Mouse (Mus musculus): ENCODE measurements at regions not wholly inside any gene's neighbourhood (a gene's known extent, or its start where the extent isn't known, plus 50 kb on each side); places are given as distances from the start of the nearest gene placed in this dataset.

- ATAC-seq (replicated peaks; ENCODE audit: low FRiP score, poor library complexity, severe bottlenecking) = no peak
These were observed 230.7 kb downstream of the Bcor start for GRCm38 (mm10) chrX:11929448-11929847.

GRCm38 (mm10) chrX:11931432-11931831 is 228.7 kb downstream of the Bcor start:
- ATAC-seq (replicated peaks; ENCODE audit: low FRiP score, poor library complexity, severe bottlenecking) = no peak

GRCm38 (mm10) chrX:11935337-11935736 is 224.8 kb downstream of the Bcor start:
- no peak for ATAC-seq (replicated peaks; ENCODE audit: low FRiP score, poor library complexity, severe bottlenecking)

DNA sequence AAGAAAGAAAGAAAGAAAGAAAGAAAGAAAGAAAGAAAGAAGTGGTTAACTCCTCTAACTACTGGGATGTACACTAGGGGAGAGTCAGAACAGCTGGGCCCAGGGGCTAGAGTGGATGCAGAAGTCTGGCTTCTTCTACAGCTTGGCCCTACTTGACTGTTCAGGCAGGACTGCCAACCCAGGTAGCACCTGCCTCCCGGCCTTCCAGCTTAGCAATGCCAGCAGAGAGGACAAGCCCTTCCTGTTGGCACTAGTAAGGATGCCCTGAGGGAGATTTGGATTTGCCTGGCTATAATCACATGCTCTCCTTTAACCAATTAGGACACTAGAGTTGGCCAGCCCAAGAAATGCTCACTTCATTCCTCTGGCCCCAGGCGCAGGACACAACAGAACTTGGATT is 219.9 kb downstream of the Bcor start:
- no peak for ATAC-seq (replicated peaks; ENCODE audit: low FRiP score, poor library complexity, severe bottlenecking)

DNA sequence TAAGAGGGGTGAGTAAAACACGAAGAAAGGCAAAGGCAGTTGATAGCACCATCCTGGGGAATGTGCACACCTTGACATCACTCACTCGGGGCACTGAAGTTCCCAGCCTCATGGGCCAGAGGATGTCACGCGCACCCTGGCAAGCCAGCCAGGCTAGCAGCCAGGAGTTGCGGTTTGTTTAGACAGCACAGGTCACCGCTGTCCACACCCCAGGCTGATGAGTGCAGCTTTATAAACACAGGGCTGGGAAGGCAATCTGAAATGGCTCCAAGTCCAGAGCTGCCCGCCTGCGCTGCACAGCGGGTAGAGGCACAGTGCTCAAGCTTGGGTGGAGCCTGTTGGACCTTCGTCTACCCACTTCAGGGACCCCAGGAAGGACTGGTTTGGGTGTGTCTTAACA is 216.8 kb downstream of the Bcor start:
- ATAC-seq (replicated peaks; ENCODE audit: low FRiP score, poor library complexity, severe bottlenecking) = no peak

DNA sequence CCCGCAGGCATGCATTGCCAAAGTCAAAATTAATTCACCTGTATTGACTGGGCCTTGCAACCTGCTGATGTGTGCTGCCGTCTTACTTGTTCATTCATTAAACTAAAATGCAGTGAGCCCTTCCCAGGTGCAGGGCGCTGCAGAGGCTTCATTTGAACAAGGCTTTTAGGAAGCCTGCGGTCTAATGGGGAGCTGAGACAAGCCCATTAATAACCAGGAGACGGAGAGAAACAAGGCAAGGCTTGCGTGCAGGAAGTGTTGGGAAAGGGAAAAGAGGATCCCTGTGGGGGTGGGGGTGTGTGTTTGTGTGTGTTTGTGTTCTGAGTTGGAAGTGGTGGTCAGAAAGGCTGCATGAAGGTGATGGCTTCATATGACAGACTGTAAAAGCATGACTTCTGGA is 215.6 kb downstream of the Bcor start:
- no peak for ATAC-seq (replicated peaks; ENCODE audit: low FRiP score, poor library complexity, severe bottlenecking)

DNA sequence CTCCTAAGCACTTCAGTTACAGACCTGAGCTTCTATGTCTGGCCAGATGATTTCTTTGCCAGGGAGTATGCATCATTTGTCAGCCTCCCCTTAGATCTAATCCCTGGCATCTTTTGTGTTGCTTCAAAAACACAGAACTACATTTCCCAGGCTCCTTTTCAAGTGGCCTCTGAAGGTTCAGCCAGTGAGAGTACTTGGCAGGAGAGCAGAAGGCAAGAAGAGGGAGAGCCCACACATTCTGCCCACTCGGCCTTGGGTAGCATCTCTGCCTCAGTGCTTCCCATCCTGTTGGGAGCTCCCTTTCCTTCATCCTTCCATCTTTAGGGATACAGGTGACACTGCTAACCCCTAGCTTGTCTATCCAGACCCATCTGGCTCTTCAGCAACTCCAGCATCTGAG is 214.9 kb downstream of the Bcor start:
- no peak for ATAC-seq (replicated peaks; ENCODE audit: low FRiP score, poor library complexity, severe bottlenecking)

DNA sequence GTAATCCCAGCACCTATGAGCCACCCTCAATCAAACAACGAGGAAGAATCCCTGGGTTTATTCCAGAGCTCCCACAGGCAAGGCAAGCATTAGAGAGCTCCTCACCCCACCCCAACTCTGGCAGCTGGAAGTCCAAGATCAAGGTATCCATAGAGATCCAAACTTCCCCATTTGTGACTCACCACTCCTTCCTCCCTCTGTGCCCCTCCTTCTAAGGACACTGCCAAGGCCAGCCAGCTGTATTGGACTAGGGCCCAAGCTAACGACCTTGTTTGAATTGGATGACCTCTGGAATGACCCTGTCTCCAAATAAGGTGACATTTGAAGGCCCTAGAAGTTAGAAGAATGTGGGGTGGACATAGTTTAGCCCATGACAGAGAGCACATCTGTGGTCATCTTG is 208.0 kb downstream of the Bcor start:
- ATAC-seq (replicated peaks; ENCODE audit: low FRiP score, poor library complexity, severe bottlenecking) = no peak

GRCm38 (mm10) chrX:11956194-11956593 is 204.0 kb downstream of the Bcor start:
- ATAC-seq (replicated peaks; ENCODE audit: low FRiP score, poor library complexity, severe bottlenecking) = no peak

- no peak for ATAC-seq (replicated peaks; ENCODE audit: low FRiP score, poor library complexity, severe bottlenecking)
These were observed 203.1 kb downstream of the Bcor start for GRCm38 (mm10) chrX:11957011-11957410.

DNA sequence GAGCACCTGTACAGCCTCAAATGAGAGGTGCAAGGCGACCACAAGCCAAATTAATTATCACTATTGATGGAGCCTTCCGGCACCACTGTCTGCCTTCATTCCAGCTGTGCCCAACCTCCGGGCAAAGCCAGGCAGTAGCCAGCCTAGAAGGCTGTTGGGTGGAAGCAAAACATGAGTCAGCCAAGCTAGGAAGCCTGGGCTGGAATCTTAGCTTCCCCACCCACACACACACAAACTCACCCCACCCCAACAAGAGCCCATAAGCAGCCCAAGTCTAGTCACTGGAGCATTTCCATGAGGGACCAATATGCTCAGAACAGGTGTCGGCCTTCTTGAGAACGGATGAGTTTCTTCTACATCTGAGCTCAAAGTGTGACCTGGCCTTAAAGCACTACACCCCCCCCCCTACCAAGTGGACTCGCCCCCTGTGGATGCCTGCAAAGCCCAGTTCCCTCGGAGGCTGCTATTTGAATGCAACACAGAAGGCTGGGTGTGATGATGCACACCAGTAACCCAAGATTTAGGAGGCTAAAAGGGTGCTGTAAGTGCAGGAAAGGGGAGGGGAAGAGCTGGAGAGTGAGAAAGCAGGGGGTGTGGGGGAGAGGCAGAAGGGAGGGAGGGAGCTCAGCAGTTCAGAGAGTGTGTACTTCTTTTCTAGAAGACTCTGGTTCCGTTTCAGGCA is 200.1 kb downstream of the Bcor start:
- no peak for ATAC-seq (replicated peaks; ENCODE audit: low FRiP score, poor library complexity, severe bottlenecking)

GRCm38 (mm10) chrX:11961350-11961749 is 198.8 kb downstream of the Bcor start:
- no peak for ATAC-seq (replicated peaks; ENCODE audit: low FRiP score, poor library complexity, severe bottlenecking)

DNA sequence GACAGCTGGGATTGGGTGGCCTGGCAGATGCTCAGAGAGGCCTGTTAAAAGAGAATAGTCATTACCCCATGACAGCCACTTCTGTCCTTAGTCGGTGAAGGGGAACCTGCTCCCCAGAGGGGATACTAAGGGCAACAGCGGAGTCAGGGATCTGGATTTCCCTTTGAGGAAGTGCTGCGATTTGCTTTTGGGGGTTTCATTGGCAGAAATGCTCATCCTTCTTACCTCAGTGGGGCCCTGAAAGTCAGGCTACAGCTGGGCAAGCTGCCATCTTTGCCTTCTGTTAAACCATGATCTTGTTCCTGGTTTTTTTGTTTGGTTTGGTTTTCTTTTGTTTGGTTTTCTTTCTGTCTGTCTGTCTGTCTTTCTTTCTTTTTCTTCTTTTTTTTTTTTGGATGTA is 195.7 kb downstream of the Bcor start:
- no peak for ATAC-seq (replicated peaks; ENCODE audit: low FRiP score, poor library complexity, severe bottlenecking)

- ATAC-seq (replicated peaks; ENCODE audit: low FRiP score, poor library complexity, severe bottlenecking) = no peak
These were observed 181.5 kb downstream of the Bcor start for GRCm38 (mm10) chrX:11978679-11979078.

DNA sequence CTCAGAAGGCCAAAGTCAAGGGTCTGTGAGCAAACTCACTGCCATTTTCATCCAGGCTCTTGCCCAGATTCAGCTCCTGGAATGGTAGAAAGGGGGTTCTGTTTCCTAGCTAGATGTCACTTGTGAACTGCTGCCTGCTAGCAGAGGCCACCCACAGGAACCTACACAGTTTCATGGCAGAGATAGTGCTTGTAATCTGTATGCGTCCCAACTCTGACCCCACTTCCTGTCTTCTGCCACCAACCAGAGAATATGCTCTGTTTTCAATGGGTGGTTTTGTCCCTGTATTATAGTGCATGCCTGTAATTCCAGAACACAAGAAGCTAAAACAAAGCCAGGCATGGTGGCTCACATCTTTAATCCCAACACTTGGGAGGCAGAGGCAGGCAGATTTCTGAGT is 176.9 kb downstream of the Bcor start:
- no peak for ATAC-seq (replicated peaks; ENCODE audit: low FRiP score, poor library complexity, severe bottlenecking)
